Mouse (Mus musculus): ENCODE measurements around the gene Hist1h2bg.
"Not testable (repeated sequence)": the region's sequence is repeated elsewhere in the genome, so short reads cannot be mapped to it uniquely, and the experiment has no call there.

Hist1h2bg gene

DNA sequence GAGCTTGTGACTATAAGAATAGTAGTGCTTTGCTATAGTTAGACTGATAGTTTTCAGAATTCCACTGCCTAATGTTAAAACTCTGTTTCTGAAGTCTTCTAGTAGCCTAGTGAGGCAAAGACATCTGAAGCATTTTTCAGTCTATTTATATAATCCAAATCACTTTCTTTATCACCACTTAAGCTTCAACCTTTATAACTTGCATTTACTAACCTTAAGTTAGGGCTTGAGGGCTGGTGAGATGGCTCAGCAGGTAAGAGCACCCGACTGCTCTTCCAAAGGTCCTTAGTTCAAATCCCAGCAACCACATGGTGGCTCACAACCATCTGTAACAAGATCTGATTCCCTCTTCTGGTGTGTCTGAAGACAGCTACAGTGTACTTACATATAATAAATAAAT, 31.4 kb upstream of the Hist1h2bg start:
- not testable (repeated sequence) for DNase-seq

DNA sequence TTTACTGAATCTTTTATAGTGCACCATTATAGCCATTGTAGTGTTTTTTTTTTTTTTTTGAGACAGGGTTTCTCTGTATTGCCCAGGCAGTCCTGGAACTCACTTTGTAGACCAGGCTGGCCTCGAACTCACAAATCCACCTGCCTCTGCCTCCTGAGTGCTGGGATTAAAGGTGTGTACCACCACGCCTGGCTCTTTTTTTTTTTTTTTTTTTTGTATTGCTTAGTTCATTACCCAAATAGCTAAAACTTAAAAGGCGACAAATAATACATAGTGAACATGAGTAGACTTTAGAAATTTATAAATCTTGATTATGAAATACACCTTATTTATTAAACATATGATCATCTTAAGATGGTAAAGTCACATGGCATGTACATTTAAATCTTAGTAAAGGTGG, 29.7 kb upstream of the Hist1h2bg start:
- no peak for DNase-seq

DNA sequence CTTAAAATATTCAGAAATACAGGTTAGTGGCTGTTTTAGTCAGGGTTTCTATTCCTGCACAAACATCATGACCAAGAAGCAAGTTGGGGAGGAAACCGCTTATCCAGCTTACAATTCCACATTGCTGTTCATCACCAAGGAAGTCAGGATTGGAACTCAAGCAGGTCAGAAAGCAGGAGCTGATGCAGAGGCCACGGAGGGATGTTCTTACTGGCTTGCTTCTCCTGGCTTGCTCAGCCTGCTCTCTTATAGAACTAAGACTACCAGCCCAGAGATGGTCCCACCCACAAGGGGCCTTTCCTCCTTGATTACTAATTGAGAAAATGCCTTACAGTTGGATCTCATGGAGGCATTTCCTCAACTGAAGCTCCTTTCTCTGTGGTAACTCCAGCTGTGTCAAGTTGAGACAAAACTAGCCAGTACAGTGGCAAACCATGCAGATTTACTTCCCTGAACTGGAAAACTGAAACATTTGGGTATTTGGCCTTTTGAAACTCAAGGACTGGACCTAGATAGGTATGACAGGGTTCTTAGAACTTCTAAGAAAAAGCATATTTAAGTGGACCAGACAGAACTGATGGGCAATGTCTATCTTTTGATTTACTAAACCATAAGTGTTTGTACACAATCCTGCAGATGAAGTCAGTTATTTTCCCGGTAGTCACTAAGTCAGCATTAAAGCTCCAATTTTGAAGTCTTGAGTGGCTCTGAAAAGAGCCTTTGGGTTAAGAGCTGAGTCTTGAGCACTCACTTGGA, 28.8 kb upstream of the Hist1h2bg start:
- not testable (repeated sequence) for DNase-seq

DNA sequence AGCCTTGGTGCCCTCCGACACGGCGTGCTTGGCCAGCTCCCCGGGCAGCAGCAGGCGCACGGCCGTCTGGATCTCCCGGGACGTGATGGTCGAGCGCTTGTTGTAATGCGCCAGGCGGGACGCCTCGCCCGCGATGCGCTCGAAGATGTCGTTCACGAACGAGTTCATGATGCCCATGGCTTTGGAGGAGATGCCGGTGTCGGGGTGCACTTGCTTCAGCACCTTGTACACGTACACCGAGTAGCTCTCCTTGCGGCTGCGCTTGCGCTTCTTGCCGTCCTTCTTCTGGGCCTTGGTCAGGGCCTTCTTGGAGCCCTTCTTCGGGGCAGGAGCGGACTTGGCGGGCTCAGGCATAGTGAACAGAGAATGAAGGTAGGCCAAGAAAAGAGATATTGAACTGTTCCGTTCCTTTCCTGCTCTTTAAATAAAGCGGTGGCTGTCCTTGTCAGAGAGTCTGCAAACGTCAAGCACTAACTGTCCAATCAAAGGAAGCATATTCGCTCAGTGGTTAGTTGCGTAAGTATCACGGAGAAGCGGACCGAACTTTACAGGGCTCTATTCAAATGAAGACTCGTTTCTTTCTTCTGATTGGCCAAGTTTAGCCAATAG, 28.1 kb upstream of the Hist1h2bg start, which contains the start of gene Hist1h2bh:
Gene Hist1h2bh, minus strand, starts transcription at position 394 of the 609 bp plus-strand sequence.
- peak; percentile 53 to 69 for DNase-seq

DNA sequence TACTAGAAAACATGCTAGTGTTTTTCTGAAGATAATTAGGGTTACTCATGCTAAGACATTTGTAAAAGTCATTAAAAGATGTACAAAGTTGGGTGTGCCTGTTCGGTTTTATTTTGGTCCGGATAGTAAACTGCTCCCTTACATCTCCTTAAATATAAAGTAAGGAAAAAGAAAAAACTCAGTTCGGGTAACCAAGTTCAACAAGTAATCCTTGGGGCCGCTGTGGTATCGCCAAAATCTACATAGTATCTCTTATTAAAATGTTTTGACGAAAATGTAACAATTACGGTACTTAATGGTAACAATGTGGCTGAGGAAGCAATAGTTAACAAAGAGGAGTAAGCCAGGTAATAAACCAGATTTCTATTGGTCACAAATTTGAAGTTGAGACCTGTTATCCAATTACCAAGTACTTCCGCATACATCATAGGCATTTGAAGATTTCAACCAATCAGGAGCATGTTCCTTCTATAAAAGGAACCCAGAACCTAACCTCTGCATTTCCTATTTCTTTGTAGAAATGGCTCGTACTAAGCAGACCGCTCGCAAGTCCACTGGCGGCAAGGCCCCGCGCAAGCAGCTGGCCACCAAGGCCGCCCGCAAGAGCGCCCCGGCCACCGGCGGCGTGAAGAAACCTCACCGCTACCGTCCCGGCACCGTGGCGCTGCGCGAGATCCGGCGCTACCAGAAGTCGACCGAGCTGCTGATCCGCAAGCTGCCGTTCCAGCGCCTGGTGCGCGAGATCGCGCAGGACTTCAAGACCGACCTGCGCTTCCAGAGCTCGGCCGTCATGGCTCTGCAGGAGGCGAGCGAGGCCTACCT, 27.0 kb upstream of the Hist1h2bg start, which contains the start of gene Hist1h3f:
Gene Hist1h3f, plus strand, starts transcription at position 88 of the 822 bp plus-strand sequence.
- peak; percentile 70 to 80 for DNase-seq

DNA sequence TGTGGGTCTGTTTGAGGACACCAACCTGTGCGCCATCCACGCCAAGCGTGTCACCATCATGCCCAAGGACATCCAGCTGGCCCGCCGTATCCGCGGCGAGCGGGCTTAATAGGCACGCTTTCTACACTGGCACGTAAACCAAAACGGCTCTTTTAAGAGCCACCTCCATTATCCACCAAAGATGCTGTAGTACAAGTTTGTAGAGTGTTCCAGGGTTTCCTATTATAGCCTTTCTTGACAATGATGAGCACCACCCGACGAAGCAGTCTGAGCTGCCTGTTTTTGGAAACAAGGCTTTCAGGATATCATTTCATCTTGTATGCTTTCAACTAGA, 26.4 kb upstream of the Hist1h2bg start:
- peak in 1 of 2 experiments; percentile 48 for DNase-seq

DNA sequence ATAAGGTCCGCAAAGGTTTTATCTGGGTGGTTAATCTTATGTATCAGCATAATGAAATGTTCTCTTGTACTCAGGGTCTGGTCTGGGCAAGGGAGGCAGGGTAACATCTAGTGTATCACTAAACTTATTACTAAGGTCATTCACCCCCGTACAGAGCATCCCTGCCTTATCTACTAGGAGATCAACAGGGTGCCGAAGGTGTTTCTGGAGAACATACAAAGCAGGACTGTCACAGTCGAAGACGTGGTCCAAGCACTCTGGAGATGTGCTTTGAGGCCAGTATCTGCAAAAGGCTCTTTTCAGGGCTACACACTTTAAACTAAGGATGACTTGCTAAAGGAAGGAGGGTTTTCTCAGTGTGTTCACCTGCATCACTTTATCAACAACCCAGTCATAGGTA, 24.5 kb upstream of the Hist1h2bg start:
- no peak for DNase-seq

DNA sequence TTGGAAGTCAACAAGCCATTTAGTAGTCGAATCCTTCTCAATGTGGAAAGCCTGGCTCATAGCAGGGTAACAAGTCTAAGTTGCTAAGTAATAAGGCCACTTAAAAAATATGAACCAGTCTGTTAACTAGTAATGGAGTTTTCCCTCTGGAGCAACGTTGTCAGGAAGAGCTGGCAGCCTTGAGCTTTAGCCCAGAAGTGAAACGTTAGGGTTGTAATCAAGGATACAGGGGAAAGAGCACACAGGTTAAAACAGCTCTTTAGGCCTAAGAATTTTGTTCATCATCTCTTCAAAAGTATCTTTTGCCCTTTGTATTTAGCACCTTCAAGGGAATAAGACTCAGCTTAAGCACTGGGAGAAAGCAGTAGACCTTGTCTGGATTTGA, 20.4 kb upstream of the Hist1h2bg start:
- DNase-seq: no peak

DNA sequence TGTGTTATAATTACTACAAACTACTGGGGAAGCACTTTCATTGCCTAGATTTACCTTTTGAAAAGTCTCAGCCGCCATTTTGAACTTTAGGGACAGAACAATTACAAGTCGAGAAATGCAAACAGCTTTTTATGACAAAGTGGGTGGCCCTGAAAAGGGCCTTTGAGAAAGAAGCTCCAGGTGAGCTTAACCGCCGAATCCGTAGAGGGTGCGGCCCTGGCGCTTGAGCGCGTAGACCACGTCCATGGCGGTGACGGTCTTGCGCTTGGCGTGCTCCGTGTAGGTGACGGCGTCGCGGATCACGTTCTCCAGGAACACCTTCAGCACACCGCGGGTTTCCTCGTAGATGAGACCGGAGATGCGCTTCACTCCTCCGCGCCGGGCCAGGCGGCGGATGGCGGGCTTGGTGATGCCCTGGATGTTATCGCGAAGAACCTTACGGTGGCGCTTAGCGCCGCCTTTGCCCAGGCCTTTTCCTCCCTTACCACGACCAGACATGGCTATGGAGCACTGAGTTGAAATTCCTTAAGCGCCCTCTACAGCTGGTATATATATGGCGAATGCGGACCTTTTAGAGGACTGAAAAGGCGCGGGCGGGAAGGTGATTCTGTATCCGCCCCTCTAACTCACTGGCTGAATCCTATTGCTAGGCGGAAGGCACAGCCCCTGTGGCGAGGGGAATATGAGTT, 19.9 kb upstream of the Hist1h2bg start, which contains the start of gene Hist1h4f:
Gene Hist1h4f, minus strand, starts transcription at position 503 of the 689 bp plus-strand sequence.
- peak; percentile 90 to 93 for DNase-seq

DNA sequence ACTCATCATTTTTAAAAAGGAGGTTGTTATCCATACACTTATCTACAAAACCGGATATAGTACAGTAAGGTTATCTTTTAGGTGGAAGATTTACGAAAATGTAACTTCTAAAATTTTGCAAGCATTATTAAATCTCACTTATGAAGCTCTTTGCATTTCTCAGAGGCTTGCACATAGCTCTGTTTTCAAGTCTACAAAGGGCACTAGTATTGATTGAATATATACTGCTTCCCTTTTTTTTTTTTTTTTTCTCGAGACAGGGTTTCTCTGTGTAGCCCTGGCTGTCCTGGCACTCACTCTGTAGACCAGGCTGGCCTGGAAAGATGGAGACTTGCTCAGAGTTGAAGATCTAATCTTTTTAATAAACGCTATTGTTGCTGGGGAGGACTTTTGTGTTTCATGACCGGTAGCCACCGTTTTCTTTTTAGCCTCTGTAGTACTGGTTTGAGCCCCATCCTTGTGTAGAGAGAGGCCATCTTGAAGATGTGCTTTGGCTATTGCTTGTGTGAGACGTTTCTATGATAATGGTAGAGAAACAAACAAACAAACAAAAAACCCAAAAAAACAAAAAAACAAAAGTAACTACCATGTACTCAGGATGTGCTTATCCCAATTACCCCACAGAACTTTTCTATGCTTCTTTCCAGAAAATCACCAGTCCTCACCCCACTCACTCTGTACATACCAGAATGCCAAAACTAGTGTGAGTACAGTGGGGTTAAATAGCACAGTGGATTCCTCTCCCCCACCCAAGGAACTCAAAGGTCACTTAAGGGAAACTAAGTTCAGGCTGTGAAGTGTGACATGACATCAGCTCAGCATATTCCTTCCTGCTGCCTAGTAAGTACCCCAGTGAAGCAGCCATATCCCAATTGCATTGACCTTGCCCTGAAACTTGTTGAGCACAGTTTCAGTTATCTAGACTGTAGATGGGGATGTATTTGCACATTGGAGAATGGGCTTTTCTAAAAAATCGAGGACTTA, 19.0 kb upstream of the Hist1h2bg start:
- DNase-seq: no peak

DNA sequence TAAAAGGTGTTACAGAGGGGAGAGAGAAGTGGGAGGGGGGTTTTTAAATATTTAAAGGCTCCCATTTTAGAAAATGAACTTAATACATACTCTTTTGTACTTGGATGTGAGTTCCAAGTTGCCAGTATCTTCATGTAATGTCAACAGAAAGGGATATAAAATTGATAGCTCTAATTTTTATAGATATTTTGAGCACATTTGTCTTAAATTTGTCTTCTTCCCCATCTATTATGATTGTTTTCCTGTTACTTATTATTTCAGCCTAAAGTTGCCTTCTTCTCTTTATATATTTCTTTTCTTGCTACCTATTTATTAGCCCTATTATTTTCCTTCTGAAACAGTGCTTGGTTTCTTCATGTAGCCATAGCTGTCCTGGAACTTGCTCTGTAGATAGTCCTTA, 18.2 kb upstream of the Hist1h2bg start, which contains the start of gene Hist1h1d:
Gene Hist1h1d, plus strand, starts transcription at position 301 of the 400 bp plus-strand sequence.
- no peak for DNase-seq

DNA sequence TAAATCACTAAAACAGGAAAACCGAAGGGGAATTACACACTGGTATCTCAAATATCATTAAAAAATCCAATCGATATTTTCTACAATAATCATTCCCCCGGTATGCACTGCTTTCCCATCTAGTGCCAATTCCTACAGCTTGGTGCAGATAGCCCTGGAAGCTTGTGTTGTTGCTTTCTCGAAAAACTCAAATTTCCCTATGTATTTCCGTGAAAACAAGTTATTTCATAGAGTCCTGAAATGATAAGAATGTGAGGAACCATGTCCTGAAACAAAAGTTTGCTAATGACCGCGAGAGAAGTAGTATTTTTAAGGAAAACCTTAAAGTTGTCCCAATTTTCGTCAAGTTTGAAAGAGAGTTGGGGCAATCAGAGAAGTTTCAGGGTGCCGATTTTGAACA, 16.8 kb upstream of the Hist1h2bg start:
- no peak for DNase-seq

DNA sequence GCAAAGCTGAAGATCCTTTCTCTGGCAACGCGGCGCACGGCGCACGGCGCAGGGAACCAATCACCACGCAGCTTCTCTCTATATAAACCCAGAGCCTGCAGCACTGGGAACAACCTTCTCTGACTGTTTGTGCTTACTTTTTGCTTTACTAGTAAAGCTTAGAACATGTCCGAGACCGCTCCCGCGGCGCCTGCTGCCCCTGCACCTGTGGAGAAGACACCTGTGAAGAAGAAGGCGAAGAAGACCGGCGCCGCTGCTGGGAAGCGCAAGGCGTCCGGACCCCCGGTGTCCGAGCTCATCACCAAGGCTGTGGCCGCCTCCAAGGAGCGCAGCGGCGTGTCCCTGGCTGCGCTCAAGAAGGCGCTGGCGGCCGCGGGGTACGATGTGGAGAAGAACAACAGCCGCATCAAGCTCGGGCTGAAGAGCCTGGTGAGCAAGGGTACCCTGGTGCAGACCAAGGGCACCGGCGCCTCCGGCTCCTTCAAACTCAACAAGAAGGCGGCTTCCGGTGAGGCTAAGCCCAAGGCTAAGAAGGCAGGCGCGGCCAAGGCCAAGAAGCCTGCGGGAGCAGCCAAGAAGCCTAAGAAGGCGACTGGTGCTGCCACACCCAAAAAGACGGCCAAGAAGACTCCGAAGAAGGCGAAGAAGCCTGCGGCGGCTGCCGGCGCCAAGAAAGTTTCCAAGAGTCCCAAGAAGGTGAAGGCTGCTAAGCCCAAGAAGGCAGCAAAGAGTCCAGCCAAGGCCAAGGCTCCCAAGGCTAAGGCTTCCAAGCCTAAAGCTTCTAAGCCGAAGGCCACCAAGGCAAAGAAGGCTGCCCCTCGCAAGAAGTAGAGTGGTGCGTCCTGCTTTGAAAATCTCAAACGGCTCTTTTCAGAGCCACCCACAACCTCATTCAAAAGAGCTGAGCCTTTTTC, 16.0 kb upstream of the Hist1h2bg start:
- peak; percentile 78 to 89 for DNase-seq

DNA sequence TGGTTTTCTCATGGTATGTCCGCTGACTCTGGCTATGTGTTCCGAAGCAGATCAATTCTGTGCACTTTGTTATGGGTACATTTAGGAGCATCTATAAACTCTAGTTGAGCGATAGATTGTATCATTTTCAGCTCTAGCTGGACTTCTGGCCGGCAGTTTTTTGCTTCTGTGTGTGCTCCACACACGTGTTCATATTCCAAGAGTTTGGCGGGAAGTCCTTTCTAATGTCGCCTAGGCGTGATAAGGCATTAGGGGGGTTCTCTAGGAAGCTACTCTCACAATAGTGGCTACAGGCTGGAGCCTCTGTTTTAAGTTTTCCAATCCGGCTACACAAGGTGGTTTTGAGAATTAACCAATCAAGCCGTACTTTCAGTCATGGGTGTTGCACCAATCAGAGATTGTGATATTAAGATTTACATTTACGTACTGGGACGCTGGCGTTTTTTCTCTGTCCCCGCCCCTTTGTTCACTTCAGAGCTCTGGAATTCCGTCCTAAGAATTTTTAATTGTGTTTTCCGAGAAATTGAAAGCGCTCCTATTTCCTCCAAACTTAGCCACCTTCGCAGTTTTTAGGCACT, 15.3 kb upstream of the Hist1h2bg start:
- DNase-seq: peak; percentile 73 to 85

DNA sequence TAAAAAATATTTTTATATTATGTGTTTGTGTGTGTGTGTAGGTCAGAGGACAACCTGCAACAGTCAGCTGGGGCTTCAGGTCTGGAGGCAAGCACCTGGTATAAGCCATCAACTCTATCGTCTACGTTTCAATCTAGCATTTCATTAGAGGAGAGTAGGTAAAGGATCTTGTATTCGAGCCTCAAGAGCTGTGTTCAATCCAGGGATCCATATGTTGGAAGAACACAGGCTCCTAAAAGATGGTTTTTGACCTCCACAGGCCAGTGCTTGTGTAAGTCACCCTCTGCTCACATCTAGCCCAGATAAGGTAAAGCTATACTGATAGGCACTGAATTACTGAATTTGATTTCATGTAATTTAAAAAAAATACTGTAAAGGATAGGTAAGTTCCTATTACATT, 14.3 kb upstream of the Hist1h2bg start:
- no peak for DNase-seq

DNA sequence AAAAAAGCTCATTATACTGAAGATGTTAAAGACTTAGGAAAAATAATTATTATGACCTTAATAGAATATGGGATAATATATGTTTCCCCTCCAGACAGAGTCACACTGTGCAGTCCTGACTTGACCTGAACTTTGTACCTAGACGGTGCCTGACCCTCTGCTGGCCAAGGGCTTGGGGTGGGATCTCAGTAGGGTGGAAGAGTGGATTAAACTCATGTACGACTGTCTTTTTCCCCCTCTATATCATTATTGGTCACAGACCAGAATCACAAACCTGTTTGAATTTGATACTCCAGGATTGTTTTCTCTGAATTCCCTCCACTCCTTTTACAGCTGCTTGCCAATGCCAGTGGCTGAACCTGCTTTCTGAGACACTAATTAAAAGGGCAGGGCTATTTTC, 10.5 kb upstream of the Hist1h2bg start:
- not testable (repeated sequence) for DNase-seq

DNA sequence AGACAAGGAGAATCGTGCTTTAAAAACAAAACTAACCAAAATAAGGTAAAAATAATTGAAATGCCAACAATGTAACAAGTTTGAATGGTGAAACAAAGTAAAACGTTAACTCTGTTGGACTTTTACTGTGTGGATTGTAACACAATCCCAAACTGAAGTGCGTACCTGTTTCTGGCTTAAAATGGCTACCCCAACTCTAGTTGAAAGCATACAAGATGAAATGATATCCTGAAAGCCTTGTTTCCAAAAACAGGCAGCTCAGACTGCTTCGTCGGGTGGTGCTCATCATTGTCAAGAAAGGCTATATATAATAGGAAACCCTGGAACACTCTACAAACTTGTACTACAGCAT, 9.7 kb upstream of the Hist1h2bg start:
- DNase-seq: not testable (repeated sequence)

DNA sequence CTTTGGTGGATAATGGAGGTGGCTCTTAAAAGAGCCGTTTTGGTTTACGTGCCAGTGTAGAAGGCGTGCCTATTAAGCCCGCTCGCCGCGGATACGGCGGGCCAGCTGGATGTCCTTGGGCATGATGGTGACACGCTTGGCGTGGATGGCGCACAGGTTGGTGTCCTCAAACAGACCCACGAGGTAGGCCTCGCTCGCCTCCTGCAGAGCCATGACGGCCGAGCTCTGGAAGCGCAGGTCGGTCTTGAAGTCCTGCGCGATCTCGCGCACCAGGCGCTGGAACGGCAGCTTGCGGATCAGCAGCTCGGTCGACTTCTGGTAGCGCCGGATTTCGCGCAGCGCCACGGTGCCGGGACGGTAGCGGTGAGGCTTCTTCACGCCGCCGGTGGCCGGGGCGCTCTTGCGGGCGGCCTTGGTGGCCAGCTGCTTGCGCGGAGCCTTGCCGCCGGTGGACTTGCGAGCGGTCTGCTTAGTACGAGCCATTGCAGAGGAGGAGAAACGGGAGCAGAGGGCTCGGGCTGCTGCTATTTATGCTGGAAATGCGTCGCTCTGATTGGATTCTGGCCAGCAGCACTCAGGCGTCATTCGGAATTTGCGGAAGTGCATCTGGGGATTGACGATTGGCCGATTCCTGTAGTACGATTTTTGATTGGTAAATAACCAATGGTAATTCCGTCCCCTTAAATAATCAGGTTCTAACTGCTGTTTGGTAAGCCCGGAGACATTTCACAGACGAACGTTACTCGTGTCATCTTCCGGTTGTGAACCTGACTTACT, 9.1 kb upstream of the Hist1h2bg start, which contains the start of gene Hist1h3e:
Gene Hist1h3e, minus strand, starts transcription at position 487 of the 777 bp plus-strand sequence.
- DNase-seq: peak; percentile 93 to 96

Data from kidney, postnatal 4 days (tissue).